Mouse (Mus musculus) heart, postnatal 25 days (tissue): ENCODE results near the gene Psmd2. TPM values are rescaled to one million over a fixed set of nuclear protein-coding genes. Genes with fewer than 3 reads are reported as not detected.
A peak's percentile ranks its signal among the peaks of the same experiment; 100 is the strongest.

Experiments used
- DNase-seq: peaks from one replicate; pipeline ENCODE4 v3.0.0; 2022; ENCODE audit warnings: low spot score
- intact Hi-C: fragments of 180-260 bp; cut with DNase I; formaldehyde crosslinking; loops from one replicate; pipeline ENCODE4 v1.15.1; 2025
- total RNA-seq, 2 experiments: library from RNA; stranded (reverse); gene quantifications; 2 replicates each; pipeline ENCODE4 v1.2.3; 2021

Gene Psmd2
- 100 to 1,000 TPM; 190 to 201 TPM for total RNA-seq

DNA sequence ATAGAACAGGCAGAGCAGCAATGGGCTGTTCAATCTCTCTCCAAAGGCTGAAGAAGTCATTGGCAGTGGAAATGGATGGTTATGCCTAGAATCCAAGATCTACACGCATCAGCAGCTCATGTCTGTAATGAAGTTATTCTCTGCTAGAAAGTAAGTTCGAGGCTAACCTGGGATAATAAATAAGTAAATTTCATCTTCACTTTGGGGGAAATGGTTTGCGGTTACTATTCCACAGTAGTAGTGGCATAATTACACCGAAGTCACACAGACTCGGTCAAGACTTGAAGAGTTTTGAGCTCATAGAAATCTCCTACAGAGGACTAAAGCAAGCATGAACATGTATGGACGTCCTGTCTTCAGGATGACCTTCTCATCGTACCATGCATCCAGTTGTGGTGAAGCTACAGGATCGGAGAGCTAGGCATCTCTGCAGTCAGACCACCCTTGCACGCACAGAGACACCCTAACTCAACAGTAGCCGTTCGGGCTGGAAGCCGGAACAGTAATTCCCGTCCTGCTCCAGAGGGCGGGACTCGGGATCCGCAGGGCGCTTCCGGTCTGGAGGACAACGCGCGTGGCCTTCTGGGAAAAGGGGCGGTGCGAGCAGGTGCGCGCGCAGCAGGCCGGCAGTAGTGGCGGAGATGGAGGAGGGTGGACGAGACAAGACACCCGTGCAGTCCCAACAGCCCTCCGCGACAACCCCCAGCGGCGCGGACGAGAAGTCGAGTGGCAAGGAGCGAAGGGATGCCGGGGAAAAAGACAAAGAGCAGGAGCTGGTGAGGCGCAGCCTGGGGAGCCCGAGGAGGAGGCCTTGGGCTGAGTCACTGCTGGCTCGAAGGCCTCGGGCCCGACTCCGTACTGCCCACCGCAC lies at the start of gene Psmd2:
Gene Psmd2 (plus strand): TSS at position 577 of the 871 bp plus-strand sequence.
- intact Hi-C loops: loop anchor here (2.0 to 10.0 kb wide), 2 partner anchors 41 to 113 kb away; partner anchors contain the start of genes Alg3, Eef1akmt4 and Gm49333
- peak; percentile 92 for DNase-seq

DNA sequence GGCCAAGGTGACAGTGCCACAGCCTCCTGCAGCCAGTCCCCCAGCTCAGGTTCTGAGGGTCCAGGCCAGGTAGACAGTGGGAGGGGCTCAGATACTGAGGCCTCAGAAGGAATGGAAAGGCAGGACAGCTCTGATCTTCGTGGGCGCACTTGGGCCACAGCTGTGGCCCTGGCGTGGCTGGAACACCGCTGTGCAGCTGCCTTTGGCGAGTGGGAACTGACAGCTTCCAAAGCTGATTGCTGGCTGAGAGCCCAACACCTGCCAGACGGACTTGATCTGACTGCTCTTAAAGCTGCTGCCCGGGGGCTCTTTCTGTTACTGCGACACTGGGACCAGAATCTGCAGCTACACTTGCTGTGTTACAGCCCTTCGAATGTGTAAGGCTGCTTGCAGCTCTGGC lies 46.7 kb upstream of the Psmd2 start:
- intact Hi-C loops: no loop called here
- no peak for DNase-seq

GRCm38 (mm10) chr16:20610501-20611356 lies 40.7 kb upstream of the Psmd2 start:
- DNase-seq: peak; percentile 33

DNA sequence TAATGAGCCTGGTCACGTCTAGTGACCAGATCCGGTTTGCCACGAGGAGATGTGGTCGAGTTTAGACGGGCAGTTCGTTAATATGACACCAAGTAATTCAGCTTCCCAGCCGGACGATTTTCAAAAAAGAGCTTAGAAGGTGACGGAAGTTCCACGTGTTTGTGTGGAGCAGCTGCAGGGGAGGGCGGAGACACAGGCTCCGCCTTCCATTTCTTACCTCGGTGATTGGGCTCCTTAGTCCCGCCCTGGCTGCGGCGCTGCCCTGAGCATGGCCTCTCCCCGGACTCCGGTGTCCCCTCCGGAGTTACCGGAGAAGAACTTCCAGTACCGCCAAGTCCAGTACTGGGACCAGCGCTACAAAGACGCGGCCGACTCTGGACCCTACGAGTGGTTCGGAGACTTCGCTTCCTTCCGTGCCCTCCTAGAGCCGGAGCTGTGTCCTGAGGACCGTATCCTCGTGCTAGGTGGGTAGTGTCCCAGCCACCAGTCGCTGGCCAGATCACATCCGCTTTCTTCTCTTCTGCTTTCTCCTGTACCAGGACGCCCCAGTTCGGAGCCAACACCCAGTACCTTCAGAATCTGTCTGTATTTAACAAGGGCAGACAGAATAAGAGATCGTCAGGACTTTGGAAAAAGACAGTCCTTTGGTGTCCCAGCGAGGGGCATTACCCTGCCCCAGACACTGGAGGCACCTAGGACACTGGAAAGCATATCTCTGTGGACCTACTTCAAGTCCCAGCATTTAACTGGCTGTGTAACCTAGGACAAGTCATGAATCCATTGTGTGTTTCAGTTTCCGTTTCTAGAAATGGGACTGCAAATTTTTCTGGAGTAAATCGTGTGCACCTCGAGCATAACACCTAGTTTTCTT lies 39.9 kb upstream of the Psmd2 start, which contains the start of the genes Eef1akmt4, Gm49333 and Alg3:
Gene Eef1akmt4 (plus strand): TSS at position 237 of the 871 bp plus-strand sequence.
Gene Gm49333 (plus strand): TSS at position 254 of the 871 bp plus-strand sequence.
Gene Alg3 (minus strand): TSS at position 379 of the 871 bp plus-strand sequence.
- intact Hi-C loops: loop anchor here (2.0 to 10.0 kb wide), 3 partner anchors 39 to 187 kb away; partner anchors contain the start of genes Abcc5, Dvl3 and Psmd2

More at GRCm38 (mm10) chr16:20610501-20611356, 40.7 kb upstream of the Psmd2 start:
- intact Hi-C loops: loop anchor here (2.0 to 10.0 kb wide), 3 partner anchors 40 to 186 kb away; partner anchors contain the start of genes Abcc5, Dvl3 and Psmd2

DNA sequence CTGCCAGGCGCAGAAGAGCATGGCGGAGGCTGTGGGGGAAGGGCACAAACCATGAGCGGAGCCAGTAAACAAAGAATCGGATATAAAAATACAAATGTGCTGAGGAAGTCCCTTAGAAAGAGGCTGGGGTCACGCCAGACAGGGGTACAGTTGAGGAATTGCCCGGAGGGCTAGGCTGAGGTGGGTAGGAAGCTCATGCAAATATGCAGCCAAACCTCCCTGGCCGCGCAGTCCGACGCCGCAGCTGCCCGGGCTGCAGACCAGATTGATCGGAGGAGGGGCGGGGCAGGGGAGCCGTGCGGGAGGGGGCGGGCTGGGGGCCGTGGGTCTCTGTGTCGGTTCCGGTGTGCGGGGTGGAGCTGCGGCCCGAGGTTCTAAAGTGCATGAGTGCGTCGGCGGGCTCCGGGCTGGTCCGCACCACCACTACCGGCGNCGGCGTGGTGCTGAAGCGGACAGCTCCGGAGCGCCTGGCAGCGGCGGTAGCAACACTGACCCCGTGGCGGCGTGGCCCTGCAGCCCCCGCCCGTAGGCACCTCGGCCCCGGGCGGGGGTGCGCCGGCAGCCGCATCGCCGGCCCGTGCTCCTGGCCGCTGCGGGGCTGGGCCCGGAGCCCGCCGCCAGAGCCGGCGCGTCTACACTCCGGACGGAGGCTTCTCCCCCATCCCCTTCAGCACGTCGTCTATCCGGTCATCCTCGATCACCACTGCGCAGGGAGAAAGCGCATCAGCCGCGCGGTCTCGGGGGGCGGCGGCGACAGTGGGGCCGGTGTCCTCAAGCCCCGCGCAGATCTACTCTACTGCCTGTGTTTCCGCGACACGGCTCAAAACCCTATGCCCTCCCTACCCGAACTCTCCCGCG lies 31.7 kb upstream of the Psmd2 start:
- DNase-seq: no peak
- intact Hi-C loops: loop anchor here (5.0 to 10.0 kb wide), 2 partner anchors 67 to 195 kb away; partner anchors contain the start of gene Abcc5

More for the DNA sequence above, 39.9 kb upstream of the Psmd2 start, which contains the start of the genes Eef1akmt4, Gm49333 and Alg3:
- peak; percentile 83 for DNase-seq

GRCm38 (mm10) chr16:20620399-20620735 lies 31.1 kb upstream of the Psmd2 start:
- intact Hi-C loops: no loop called here
- no peak for DNase-seq

DNA sequence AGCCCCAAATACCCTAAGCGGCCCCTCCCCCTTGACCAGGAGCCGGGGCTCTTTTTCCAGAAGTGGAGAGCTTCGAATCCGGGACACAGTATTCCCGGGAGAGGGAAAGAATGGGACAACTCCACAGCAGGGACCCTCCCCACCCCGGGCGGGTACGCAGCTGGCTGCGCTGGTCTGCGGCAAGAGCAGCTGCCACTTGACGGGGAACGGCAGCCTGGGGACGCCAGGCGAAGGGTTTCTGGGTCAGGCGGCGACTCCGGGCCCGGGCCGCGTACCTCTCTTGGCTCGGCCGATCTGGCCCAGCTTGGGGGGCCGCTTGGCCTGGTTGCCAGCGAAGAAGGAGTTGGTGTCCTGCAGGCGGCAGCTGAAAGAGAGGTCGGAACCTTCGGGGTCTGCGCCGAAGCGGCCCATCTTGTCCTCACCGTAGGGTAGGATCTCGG lies 30.7 kb upstream of the Psmd2 start:
- intact Hi-C loops: no loop called here
- no peak for DNase-seq

- peak; percentile 47 for DNase-seq
- intact Hi-C loops: no loop called here
Measured at GRCm38 (mm10) chr16:20621191-20621990, 30.1 kb upstream of the Psmd2 start, which contains the start of gene Camk2n2. Camk2n2 (minus strand) TSS chr16:20621287.

- peak; percentile 35 for DNase-seq
- intact Hi-C loops: no loop called here
Measured at GRCm38 (mm10) chr16:20621991-20622685, 29.3 kb upstream of the Psmd2 start.

- intact Hi-C loops: no loop called here
- DNase-seq: no peak
Measured at GRCm38 (mm10) chr16:20623211-20623610, 28.2 kb upstream of the Psmd2 start.

GRCm38 (mm10) chr16:20628871-20629391 lies 22.5 kb upstream of the Psmd2 start:
- intact Hi-C loops: no loop called here
- no peak for DNase-seq

GRCm38 (mm10) chr16:20629731-20630634 lies 21.5 kb upstream of the Psmd2 start, which contains the start of gene Ece2:
Ece2 (plus strand) TSS chr16:20629828.
- DNase-seq: no peak
- intact Hi-C loops: no loop called here

GRCm38 (mm10) chr16:20637410-20637809 lies 14.0 kb upstream of the Psmd2 start:
- DNase-seq: no peak
- intact Hi-C loops: no loop called here

- no peak for DNase-seq
- intact Hi-C loops: no loop called here
Measured at GRCm38 (mm10) chr16:20638367-20638766, 13.1 kb upstream of the Psmd2 start.

DNA sequence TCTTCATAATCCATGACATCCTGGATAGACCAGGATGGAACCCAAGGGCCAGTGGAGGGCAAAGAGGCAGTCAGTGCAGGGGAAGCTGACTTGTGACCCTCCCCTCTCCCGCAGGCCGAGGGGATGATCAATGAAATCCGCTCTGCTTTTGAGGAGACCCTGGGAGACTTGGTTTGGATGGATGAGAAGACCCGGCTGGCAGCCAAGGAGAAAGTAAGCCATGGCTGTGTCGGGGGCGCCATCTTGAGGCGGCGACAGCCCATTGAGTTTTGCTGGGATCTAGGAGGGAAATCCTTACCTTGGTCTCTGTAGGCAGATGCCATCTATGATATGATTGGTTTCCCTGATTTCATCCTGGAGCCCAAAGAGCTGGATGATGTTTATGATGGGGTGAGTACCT lies 9.3 kb upstream of the Psmd2 start:
- no peak for DNase-seq
- intact Hi-C loops: loop anchor here (1.0 to 5.0 kb wide), 2 partner anchors 95 to 146 kb away; partner anchors contain the start of gene Abcf3
